Mouse (Mus musculus): ENCODE measurements around the gene Tas2r143. TPM values are rescaled to one million over a fixed set of nuclear protein-coding genes. Genes with fewer than 3 reads are reported as not detected.

Gene Tas2r143
- total and polyA plus RNA-seq, 2 experiments from 2014 or later, result not detected

DNA sequence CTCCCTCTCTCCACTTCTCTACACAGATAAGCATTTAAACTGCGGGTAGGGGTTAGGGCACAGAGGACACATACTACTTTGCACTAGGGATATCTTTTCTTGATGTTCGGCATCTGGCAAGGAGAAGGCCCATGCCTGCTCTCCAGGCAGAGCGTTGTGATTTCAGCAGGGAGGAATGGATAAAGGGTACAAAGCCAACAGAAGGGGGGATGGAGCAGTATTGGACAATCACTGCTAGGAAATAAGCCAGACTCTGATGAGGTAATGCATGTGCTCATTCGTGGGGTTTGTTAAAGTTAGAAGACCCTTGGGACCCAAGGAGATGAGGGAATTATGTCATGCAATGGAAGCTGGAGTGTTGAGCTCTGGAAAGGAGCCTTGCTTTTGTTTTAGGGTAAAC lies 25.3 kb upstream of the Tas2r143 start:
- no peaks in the 10 kb centered on the region for H3K27me3 ChIP-seq (ENCODE audit: control insufficient read depth, insufficient read depth, low read length)
- peak; percentile 60 for DNase-seq (ENCODE audit: low spot score)
- H3K36me3 ChIP-seq (replicated peaks; ENCODE audit: control insufficient read depth, insufficient read depth, low read length), result no peaks in the 10 kb centered on the region
- WGBS, result 15% methylated on average over 4 of the region's 4 CpGs
- peaks cover 29% of the 10 kb centered on the region for H3K4me1 ChIP-seq (ENCODE audit: control insufficient read depth, insufficient read depth)
- H3K9ac ChIP-seq (replicated peaks; ENCODE audit: low read depth, low read length), result no peak overlapping the region
- no peak overlapping the region for H3K4me2 ChIP-seq (ENCODE audit: low read depth, low read length)
- H3K9me3 ChIP-seq (replicated peaks; ENCODE audit: control insufficient read depth, low read length), result no peaks in the 10 kb centered on the region
- TF ChIP-seq CTCF (IDR thresholded peaks at IDR 0.05; ENCODE audit: low read depth), result no peak
- TF ChIP-seq EP300 (IDR thresholded peaks at IDR 0.05; ENCODE audit: low read depth), result no peak
- H3K27ac ChIP-seq (ENCODE audit: low read depth), result peak overlapping the region; percentile 78
- no peak overlapping the region for H3K4me3 ChIP-seq (ENCODE audit: low read depth, low read length)
- peak; percentile 39 for ATAC-seq (ENCODE audit: insufficient read depth, low read depth)

DNA sequence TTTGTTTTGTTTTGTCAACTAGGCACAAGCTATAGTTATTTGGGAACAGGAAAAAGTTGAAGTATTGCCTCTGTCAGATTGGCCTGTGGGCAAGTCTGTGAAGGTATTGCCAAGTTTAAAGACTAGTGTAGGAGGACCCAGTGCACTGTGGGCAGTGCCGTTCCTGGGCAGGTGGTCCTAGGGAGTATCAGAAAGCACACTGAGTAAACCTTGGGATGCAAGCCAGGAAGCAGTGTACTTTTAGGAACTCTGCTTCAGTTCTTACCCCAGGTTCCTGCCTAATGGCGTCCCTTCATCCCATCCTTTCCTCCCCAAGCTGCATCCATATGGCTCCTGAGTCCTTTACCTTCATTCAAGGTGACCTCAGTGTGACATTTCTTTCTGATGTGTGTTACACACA lies 24.9 kb upstream of the Tas2r143 start:
- Histone ChIP-seq H3K27ac (ENCODE audit: low read depth) (peak overlapping the region; percentile 78), H3K27me3 (ENCODE audit: control insufficient read depth, insufficient read depth, low read length) (no peaks in the 10 kb centered on the region), H3K4me1 (ENCODE audit: control insufficient read depth, insufficient read depth) (peaks cover 29% of the 10 kb centered on the region), H3K4me2 (ENCODE audit: low read depth, low read length) (no peak overlapping the region; the same call in 1 of the 2 replicates), H3K4me3 (ENCODE audit: low read depth, low read length) (no peak overlapping the region), H3K9ac (replicated peaks; ENCODE audit: low read depth, low read length) (0 out of 2 replicates have a peak overlapping the region, but pooled peaks have one; percentile 11), H3K9me3 (replicated peaks; ENCODE audit: control insufficient read depth, low read length) (no peaks in the 10 kb centered on the region), H3K36me3 (replicated peaks; ENCODE audit: control insufficient read depth, insufficient read depth, low read length) (no peaks in the 10 kb centered on the region)
- DNase-seq (ENCODE audit: low spot score) (no peak), ATAC-seq (ENCODE audit: insufficient read depth, low read depth) (no peak)
- 44% methylated on average over 2 of the region's 2 CpGs for WGBS
- TF ChIP-seq EP300 (IDR thresholded peaks at IDR 0.05; ENCODE audit: low read depth) (no peak), CTCF (IDR thresholded peaks at IDR 0.05; ENCODE audit: low read depth) (no peak)

DNA sequence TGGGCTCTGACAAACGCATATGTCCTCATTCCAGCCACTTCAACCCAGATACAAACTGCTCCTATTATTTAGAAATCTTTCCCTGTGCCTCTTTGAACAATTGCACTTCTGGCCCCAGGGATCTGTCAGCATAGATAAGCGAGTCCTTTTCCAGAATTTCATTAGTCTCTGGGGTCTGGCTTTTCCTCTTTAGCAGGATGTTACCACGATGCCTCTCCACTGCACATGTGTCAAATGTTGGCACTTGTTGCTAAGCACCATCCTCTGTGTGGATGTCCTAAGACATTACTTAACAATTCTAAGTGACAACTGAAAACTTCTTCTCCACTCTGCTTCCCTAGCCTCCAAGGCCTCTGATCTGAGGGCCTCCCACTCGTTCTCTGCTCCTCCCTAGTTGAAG lies 24.0 kb upstream of the Tas2r143 start:
- DNase-seq (ENCODE audit: low spot score) (peak; percentile 37), ATAC-seq (ENCODE audit: insufficient read depth, low read depth) (peak; percentile 41)
- no peak overlapping the region for H3K4me2 ChIP-seq (ENCODE audit: low read depth, low read length)
- H3K4me3 ChIP-seq (ENCODE audit: low read depth, low read length), result no peak overlapping the region
- H3K4me1 ChIP-seq (ENCODE audit: control insufficient read depth, insufficient read depth), result peaks cover 30% of the 10 kb centered on the region
- no peaks in the 10 kb centered on the region for H3K9me3 ChIP-seq (replicated peaks; ENCODE audit: control insufficient read depth, low read length)
- WGBS, result 36% methylated on average over 4 of the region's 4 CpGs
- peak overlapping the region; percentile 78 for H3K27ac ChIP-seq (ENCODE audit: low read depth)
- H3K36me3 ChIP-seq (replicated peaks; ENCODE audit: control insufficient read depth, insufficient read depth, low read length), result no peaks in the 10 kb centered on the region
- no peaks in the 10 kb centered on the region for H3K27me3 ChIP-seq (ENCODE audit: control insufficient read depth, insufficient read depth, low read length)
- TF ChIP-seq EP300 (IDR thresholded peaks at IDR 0.05; ENCODE audit: low read depth) (no peak), CTCF (IDR thresholded peaks at IDR 0.05; ENCODE audit: low read depth) (no peak)
- H3K9ac ChIP-seq (replicated peaks; ENCODE audit: low read depth, low read length), result no peak overlapping the region

DNA sequence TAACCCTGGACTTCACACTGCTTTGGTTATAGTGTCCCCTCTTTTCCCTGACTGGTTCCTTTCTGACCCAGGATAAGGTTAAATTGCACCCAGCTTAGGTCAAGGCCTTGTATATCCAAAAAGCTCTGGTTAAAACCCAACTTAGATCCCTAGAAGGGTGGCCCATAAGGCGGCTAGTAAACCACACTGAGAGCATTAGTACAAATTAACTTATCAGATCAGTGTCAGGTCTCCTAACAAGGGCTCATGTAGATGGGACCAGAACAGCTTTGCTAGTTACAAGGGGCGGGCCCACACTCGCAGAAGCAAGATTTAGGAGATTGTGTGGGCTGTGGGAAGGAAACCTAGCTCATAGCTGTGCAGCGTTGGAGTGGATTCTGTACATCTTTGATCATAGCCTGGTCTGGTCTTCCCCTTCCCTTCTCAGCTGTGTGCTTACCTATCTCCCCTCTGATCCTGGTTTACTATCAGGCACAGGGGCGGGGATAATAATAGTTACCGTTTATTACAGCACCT lies 23.5 kb upstream of the Tas2r143 start:
- no peaks in the 10 kb centered on the region for H3K36me3 ChIP-seq (replicated peaks; ENCODE audit: control insufficient read depth, insufficient read depth, low read length)
- peak overlapping the region; percentile 78 for H3K27ac ChIP-seq (ENCODE audit: low read depth)
- no peaks in the 10 kb centered on the region for H3K9me3 ChIP-seq (replicated peaks; ENCODE audit: control insufficient read depth, low read length)
- no peaks in the 10 kb centered on the region for H3K27me3 ChIP-seq (ENCODE audit: control insufficient read depth, insufficient read depth, low read length)
- no peak overlapping the region for H3K9ac ChIP-seq (replicated peaks; ENCODE audit: low read depth, low read length)
- H3K4me1 ChIP-seq (ENCODE audit: control insufficient read depth, insufficient read depth), result peaks cover 35% of the 10 kb centered on the region
- no peak overlapping the region for H3K4me2 ChIP-seq (ENCODE audit: low read depth, low read length)
- ATAC-seq (ENCODE audit: insufficient read depth, low read depth), result no peak
- WGBS, result 68% methylated on average over 6 of the region's 6 CpGs
- H3K4me3 ChIP-seq (ENCODE audit: low read depth, low read length), result no peak overlapping the region
- no peak for TF ChIP-seq EP300 (IDR thresholded peaks at IDR 0.05; ENCODE audit: low read depth)
- no peak for TF ChIP-seq CTCF (IDR thresholded peaks at IDR 0.05; ENCODE audit: low read depth)
- no peak for DNase-seq (ENCODE audit: low spot score)

GRCm38 (mm10) chr6:42377280-42377679 lies 22.8 kb upstream of the Tas2r143 start:
- DNase-seq (ENCODE audit: low spot score) (no peak), ATAC-seq (ENCODE audit: insufficient read depth, low read depth) (no peak)
- WGBS, result 80% methylated on average over 5 of the region's 5 CpGs
- H3K4me2 ChIP-seq (ENCODE audit: low read depth, low read length), result no peak overlapping the region
- no peak overlapping the region for H3K27ac ChIP-seq (ENCODE audit: low read depth)
- H3K36me3 ChIP-seq (replicated peaks; ENCODE audit: control insufficient read depth, insufficient read depth, low read length), result no peaks in the 10 kb centered on the region
- H3K27me3 ChIP-seq (ENCODE audit: control insufficient read depth, insufficient read depth, low read length), result no peaks in the 10 kb centered on the region
- no peaks in the 10 kb centered on the region for H3K9me3 ChIP-seq (replicated peaks; ENCODE audit: control insufficient read depth, low read length)
- H3K4me1 ChIP-seq (ENCODE audit: control insufficient read depth, insufficient read depth), result peaks cover 41% of the 10 kb centered on the region
- TF ChIP-seq CTCF (IDR thresholded peaks at IDR 0.05; ENCODE audit: low read depth) (no peak), EP300 (IDR thresholded peaks at IDR 0.05; ENCODE audit: low read depth) (no peak)
- no peak overlapping the region for H3K9ac ChIP-seq (replicated peaks; ENCODE audit: low read depth, low read length)
- no peak overlapping the region for H3K4me3 ChIP-seq (ENCODE audit: low read depth, low read length)

DNA sequence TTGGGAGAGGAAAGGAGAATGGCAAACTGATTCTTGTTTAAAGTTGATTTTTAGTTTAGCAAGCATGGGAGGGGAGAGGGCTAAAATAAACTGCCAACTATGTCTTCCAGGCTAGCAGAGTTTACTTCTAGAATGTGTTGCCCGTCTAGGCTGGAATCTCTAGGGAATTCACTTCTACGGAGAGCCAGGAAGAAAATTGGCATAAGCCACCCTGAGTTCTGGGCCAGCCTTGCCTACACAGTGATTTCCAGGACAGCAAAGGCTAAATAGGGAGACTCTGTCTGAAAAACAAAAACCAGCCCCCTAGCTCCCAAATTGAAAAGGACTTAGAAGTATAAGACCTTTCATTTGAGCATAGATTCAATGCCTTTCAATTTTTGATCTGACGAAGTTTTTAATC lies 20.5 kb upstream of the Tas2r143 start:
- Histone ChIP-seq H3K9me3 (replicated peaks; ENCODE audit: control insufficient read depth, low read length) (no peaks in the 10 kb centered on the region), H3K9ac (replicated peaks; ENCODE audit: low read depth, low read length) (no peak overlapping the region), H3K4me3 (ENCODE audit: low read depth, low read length) (no peak overlapping the region), H3K27ac (ENCODE audit: low read depth) (no peak overlapping the region), H3K27me3 (ENCODE audit: control insufficient read depth, insufficient read depth, low read length) (no peaks in the 10 kb centered on the region), H3K4me1 (ENCODE audit: control insufficient read depth, insufficient read depth) (peaks cover 35% of the 10 kb centered on the region), H3K4me2 (ENCODE audit: low read depth, low read length) (no peak overlapping the region), H3K36me3 (replicated peaks; ENCODE audit: control insufficient read depth, insufficient read depth, low read length) (no peaks in the 10 kb centered on the region)
- no peak for DNase-seq (ENCODE audit: low spot score)
- TF ChIP-seq CTCF (IDR thresholded peaks at IDR 0.05; ENCODE audit: low read depth) (no peak), EP300 (IDR thresholded peaks at IDR 0.05; ENCODE audit: low read depth) (no peak)
- no peak for ATAC-seq (ENCODE audit: insufficient read depth, low read depth)
- WGBS, result 53% methylated on average over 3 of the region's 3 CpGs

Measured in heart, postnatal 0 days (tissue).